Mouse (Mus musculus): ENCODE data around the gene Nrk.

GRCm38 (mm10) chrX:139026532-139027097 lies 112.4 kb downstream of the Nrk start:
- TF ChIP-seq POLR2A (IDR thresholded peaks at IDR 0.05; ENCODE audit: insufficient read depth, low read length) (no peak), CTCF (IDR thresholded peaks at IDR 0.05; ENCODE audit: low read depth, low read length) (no peak)

Data from ES-Bruce4 (cell line).